Mouse (Mus musculus) neutrophil, adult 83 days (primary cell): Measurements from ENCODE around the gene Cox7b. TPM values are rescaled to one million over a fixed set of nuclear protein-coding genes. Genes with fewer than 3 reads are reported as not detected.

Experiments used
- total RNA-seq, 2 experiments: library from RNA; stranded (reverse); gene quantifications; one replicate each; pipeline ENCODE4 v1.2.4; 2023

Gene Cox7b
- total RNA-seq, result 100 to 1,000 TPM; 123 to 128 TPM

DNA sequence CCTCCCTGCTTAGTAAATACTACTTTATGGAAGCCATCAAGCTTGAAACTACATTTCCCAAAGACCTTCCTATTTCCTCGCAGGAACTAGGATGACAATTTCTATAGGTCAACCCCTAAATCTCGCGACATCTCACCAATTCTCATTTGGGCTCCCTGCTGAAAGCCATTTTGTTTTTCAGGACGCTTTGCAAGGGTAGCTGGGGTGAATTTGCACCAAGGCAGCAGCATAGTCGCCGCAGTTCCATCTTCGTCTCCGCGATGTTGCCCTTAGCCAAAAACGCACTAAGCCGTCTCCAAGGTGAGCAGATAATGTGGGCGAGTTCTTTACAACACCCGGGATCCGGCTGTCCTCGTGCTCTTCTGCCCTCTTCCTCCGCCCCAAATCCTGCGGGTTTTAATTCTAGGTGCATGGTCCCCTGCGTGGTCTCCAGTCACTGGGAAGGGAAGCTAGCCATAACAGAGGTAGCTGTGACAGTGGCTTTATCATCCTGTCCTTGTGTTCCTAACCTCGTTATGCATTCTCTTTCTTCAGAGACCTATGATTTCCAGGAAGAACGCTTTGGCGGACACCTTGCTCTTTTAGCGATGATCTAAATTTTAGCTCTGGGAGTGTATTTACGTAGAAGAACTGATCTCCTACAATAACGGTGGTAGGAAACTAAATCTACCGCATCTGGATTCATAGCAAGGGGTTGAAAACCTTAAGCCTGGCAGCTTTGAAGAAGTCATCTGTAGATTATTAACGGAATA, at the start of gene Cox7b:
TSS of gene Cox7b (plus strand) at position 130 of the 752 bp plus-strand sequence.

DNA sequence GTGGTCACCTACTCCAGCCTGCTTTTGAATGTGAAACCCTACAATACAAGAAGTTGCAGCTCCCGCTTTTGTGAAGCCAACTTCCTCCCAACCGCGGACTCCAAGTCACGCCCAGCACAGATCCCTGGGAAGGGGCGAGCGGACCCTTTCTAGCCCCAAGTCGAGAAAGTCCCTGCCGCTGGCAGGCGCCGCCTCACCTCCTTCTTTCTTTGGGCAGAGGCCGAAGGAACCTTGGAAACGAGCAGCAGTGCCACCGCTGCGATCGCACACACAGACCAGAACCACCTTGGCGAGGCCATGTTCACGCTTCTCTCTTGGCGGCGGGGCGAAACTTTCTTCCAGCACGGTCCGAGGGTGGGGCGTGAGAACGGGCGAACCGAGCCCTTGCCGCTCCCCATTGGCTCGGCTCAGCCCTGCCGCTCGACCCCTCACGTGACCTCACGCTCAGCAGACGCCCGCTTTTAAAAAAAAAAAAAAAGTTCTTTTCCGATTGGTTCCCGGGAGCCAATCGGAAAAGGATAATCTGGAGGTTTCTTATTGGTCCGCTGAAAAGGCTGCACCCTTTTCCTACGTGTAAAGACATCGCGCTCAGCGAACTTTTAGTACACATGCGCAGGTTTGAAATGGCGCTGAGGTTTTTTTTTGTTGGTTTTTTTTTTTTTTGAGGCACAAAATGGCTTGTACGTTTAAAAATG, 3.9 kb upstream of the Cox7b start, which contains the start of gene Magt1:
TSS of gene Magt1 (minus strand) at position 442 of the 695 bp plus-strand sequence.

DNA sequence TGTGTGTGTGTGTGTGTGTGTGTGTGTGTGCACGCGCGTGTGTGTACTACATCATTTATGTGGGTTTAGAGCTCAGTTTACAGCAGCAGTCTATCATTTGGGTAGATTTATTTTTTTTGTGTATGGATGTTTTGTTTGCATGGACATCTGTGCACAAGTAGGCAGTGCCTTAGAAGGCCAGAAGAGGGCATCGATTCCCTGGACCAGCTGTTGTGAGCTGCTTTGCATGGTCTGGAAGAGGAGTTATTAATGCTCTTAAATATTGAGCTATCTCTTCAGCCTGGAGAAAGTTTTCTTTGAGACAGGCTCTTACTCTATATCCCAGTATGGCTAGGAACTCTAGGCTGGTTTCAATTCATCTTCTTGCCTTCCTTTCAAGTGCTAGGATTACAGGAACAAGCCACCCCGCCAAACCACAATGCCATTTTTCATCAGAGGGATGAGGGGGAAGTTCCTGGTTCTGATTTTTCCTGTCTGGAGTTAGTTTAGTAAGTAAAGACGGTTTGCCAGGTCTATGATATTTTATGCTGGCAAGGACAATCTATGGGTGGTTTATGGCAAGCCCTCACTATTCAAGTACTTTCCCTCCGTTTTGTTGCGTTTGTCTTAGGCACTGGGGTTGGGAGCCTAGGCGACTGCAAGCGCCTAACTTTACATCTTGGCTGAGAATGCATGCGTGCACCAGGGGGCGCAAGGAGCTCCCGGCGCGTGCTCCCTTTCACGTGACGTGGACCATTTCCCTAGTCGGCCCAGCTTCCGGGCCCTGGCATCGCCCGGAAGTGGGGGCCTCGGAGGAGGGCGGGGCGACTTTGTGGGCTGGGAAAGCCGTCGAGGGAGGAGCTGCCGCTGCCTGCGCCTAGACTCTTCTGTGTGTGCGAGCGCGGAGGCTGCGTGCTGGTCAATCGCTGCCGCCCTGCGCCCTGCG, 11.2 kb downstream of the Cox7b start, which contains the start of gene Atp7a:
TSS of gene Atp7a (plus strand) at position 859 of the 925 bp plus-strand sequence.

Other genes with a start within 250 kb of the Cox7b start
- 100 to 1,000 TPM; 126 to 145 TPM for gene Atrx, start 86.3 kb upstream of the Cox7b start, total RNA-seq
- gene Magt1, start 3.8 kb upstream of the Cox7b start, total RNA-seq, result 10 to 100 TPM; 38.2 to 38.9 TPM
- 10 to 100 TPM; 24.2 to 33.9 TPM for gene Atp7a, start 11.6 kb downstream of the Cox7b start, total RNA-seq
- 100 to 1,000 TPM; 106 to 119 TPM for gene Tlr13, start 127.5 kb downstream of the Cox7b start, total RNA-seq
- gene Pgk1, start 171.4 kb downstream of the Cox7b start, total RNA-seq, result 100 to 1,000 TPM; 281 to 291 TPM
- 1 to 10 TPM; 1.8 to 2.1 TPM for gene Taf9b, start 205.5 kb downstream of the Cox7b start, total RNA-seq
- not detected for gene Fnd3c2, start 239.7 kb downstream of the Cox7b start, total RNA-seq